Mouse (Mus musculus) Patski (cell line): ENCODE measurements at regions not wholly inside any gene's neighbourhood (a gene's known extent, or its start where the extent isn't known, plus 50 kb on each side); places are given as distances from the start of the nearest gene placed in this dataset.
"Not testable (repeated sequence)": the region's sequence is repeated elsewhere in the genome, so short reads cannot be mapped to it uniquely, and the experiment has no call there.

Experiments
- ATAC-seq: fragments of 100-300 bp; one replicate; pipeline ENCODE4 v1.8.0; 2021
- CTCF ChIA-PET: fragments of 350-600 bp; sonication (Branson Sonifier 250); formaldehyde crosslinking; loops from one replicate; lab custom pipeline; 2022; ENCODE audit warnings: inconsistent platforms; lab: Charles Lee
- POLR2A ChIA-PET: fragments of 350-600 bp; sonication (Branson Sonifier 250); formaldehyde crosslinking; loops from one replicate; lab custom pipeline; 2022; ENCODE audit warnings: antibody characterized with exemption, inconsistent platforms; lab: Charles Lee
- DNase-seq: peaks from one replicate; pipeline ENCODE4 v3.0.0-alpha.2; 2011; ENCODE audit warnings: low read depth, low spot score
- H3K27me3 ChIP-seq: fragments of 371-371 bp; one replicate; pipeline ENCODE4 v1.5.1; 2021
- CTCF ChIP-seq: fragments of 100-300 bp; IDR thresholded peaks from one replicate; pipeline ENCODE4 v1.5.1; 2021
- in situ Hi-C: fragments of 300-500 bp; cut with MboI; formaldehyde crosslinking; loops from 3 replicates; pipeline ENCODE4 v1.11.1; 2018; ENCODE audit warnings: low pct_unique_long_range_greater_than_20kb, mixed read lengths

DNA sequence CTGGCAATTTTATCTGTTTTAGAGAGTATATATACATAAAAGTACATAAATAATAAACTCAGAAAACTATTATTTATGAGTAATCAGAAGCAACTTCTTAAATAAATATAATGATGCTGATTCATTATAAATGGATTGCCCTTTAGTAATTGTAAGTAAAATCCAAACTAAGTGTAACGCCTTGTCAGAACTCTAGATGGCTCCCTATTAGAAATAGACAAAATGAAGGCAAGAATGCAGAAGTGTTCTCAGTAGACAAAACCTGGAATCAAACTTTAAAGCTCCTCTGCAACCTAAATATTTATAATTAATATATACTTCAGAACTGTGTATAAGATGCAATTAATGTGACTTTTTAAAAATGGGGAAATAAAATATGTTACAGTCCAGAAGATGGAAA, 73.4 kb upstream of the Lipo1 start:
- ChIA-PET POLR2A (no interaction called here), CTCF (interaction anchor here (1.1 kb wide), 1 partner anchor 12 kb away, joined by 3 read pairs; no protein-coding TSS in a partner anchor)
- DNase-seq (no peak), ATAC-seq (no peak)
- TF ChIP-seq CTCF = no peak
- in situ Hi-C loops = no loop called here
- peaks cover 9% of the 10 kb centered on the region for H3K27me3 ChIP-seq

DNA sequence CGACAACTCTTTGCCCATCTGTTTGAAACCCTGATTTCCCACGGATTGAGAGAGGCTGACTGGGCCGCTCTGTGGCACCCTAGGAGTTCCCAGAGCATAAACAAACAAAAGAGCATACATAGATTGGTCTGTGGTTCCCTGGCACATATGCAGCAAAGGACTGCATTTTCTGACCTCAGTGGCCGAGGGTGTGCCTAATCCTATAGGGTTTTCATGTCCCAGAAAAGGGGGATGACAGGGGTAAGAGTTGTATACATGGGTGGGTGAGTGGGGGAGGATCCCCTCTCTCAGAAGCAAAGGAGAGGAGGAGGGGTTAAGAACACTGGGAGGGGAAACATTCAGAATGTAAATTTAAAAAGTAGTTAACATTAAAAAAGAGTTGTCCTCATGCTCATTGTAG, 63.8 kb upstream of the Lipo1 start:
- DNase-seq (no peak), ATAC-seq (no peak)
- ChIA-PET POLR2A (no interaction called here), CTCF (no interaction called here)
- H3K27me3 ChIP-seq = peaks cover 25% of the 10 kb centered on the region
- in situ Hi-C loops = no loop called here
- TF ChIP-seq CTCF = no peak

DNA sequence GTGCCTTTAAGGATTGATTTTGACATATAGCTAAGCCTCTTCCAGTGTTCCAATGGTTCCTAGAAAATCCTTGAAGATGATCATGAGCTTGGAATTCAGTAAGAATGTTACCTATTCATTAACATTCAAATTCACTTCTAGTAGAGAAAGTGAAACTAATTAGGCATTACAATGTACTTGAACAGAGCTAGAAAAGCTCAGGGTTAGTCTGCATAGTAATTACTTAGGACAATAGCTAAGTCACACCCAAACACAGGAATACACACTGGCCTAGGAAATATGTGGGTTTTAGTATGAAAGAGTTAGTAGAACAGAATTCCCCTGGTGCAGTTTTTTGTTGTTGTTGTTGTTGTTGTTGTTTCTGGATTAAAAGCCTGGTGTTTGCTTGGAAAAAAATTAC, 63.4 kb upstream of the Lipo1 start:
- H3K27me3 ChIP-seq = peaks cover 27% of the 10 kb centered on the region
- ChIA-PET CTCF (no interaction called here), POLR2A (no interaction called here)
- in situ Hi-C loops = no loop called here
- DNase-seq (no peak), ATAC-seq (no peak)
- TF ChIP-seq CTCF = no peak

DNA sequence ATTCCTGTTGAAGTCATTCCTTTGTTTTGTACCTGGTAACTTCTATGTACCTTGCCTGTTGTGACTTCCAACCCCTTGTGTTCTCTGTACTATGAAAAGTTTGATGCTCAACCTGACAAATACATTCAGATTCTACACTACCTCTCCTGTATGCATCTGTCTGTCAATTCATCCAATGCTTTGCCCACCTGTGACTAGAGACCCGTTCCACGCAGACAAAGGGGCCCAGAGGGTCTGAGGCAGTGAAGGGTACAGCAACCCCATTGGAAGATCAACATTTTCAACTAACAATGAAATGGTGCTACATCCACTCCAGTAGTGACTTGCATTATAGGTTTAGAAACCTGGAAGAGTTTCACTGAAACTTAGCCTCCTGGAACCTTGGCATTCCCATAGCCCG, 62.9 kb upstream of the Lipo1 start:
- in situ Hi-C loops, ATAC-seq, CTCF ChIA-PET, POLR2A ChIA-PET, DNase-seq: not testable (repeated sequence)
- H3K27me3 ChIP-seq = peaks cover 29% of the 10 kb centered on the region

DNA sequence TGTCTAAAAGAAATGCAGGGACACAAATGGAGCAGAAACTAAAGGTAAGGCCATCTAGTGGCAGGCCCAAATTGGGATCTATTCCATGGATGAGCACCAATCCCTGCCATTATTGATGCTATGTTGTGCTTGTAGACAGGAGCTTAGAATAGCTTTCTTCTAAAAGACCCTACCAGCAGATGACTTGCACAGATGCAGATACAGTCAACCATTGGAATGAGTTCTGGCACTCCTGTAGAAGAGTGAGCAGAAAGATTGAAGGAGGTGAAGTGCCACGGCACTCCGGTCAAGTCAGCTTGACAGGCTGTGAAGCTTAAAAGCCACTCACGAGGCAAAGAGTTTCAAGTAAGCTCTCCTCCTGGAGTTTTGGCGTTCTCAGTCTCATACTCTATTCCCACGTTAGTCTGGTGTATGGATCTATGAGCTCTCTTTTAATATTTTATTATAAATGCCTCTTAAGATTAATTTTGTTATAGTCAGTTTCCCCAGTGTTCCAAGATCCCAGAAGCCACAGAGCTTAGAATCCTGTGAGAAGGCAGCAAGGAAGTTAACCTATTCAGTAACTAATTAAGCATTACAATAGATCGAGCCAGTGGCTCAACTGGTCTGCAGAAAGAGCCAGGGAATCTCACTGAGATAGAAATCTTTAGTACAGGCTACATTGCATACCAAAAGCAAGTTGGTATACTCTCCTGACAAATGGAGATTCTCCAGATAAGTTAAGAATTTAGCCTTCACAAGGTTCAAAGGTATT, 62.2 kb upstream of the Lipo1 start:
- ATAC-seq, in situ Hi-C loops, CTCF ChIA-PET, DNase-seq, POLR2A ChIA-PET: not testable (repeated sequence)
- peaks cover 29% of the 10 kb centered on the region for H3K27me3 ChIP-seq
